9 mouse cellular contexts compared by ENCODE assay signal in the genomic region with DNA sequence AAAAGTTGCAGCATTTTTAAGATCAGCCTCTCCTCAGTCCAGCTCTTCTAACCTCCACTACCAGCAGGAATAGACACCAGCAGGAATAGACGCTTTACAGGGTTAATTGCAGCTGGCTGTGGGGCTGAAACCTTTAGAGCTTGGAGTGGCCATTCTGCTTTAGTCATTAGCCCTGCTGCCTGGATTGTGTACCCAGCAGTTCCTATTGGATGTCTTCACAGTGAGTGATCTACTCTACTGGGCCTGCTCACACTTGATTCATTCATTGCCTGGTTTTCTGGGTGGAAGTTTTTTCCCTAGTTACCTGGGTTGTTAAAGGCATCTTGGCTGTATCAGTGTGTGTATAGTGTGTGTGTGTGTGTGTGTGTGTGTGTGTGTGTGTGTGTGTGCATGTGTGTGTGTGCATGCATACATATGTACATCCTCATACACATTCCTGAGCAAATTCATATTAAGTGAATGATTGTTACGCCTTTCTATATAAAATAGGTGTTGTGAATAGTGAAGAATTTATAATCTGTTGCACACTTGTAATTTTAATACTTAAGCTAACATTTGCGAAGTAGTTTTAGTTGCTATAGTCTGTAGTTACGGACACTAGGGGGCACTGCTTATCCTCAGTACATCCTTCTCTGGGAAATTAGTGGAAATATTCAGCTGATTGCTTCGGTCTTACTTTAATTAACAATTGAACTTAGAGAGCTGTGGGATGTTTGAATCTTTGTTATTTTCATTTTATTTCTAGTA. TPM values are rescaled to one million over a fixed set of nuclear protein-coding genes. Genes with fewer than 3 reads are reported as not detected.
DNase-seq lines count a peak whose midpoint lies in the region; ATAC-seq and TF ChIP-seq lines count a peak whose summit lies in the region.
"Had no signal": no experiment of that assay in that cellular context is flagged by ENCODE, and none has a peak within 500 bp of the region (broad histone marks: within the 10 kb centered on the region; RNA-seq: fewer than 3 reads in every experiment).

No protein-coding gene starts in this region.

- no peak overlapping the region for H3K27ac ChIP-seq in liver, postnatal 0 days (ENCODE audit: low read depth)
- H3K27ac ChIP-seq in liver, embryonic 11.5 days (ENCODE audit: low read depth, low read length) = no peak overlapping the region
- H3K27ac ChIP-seq in embryonic facial prominence, embryonic 10.5 days (replicated peaks) = no peak overlapping the region
- no peak overlapping the region for H3K27ac ChIP-seq in lung, postnatal 0 days (ENCODE audit: low read length)
- H3K27ac ChIP-seq: embryonic facial prominence, embryonic 13.5 days; liver, embryonic 13.5 days had no signal

- ATAC-seq in liver, postnatal 0 days = no peak
- ATAC-seq in liver, embryonic 11.5 days (replicated peaks; ENCODE audit: low FRiP score) = no peak
- no peak for ATAC-seq in lung, postnatal 0 days

- no peaks in the 10 kb centered on the region for H3K27me3 ChIP-seq in liver, postnatal 0 days (ENCODE audit: insufficient read depth, low read length)
- no peaks in the 10 kb centered on the region for H3K27me3 ChIP-seq in liver, embryonic 11.5 days (replicated peaks; ENCODE audit: control insufficient read depth, insufficient read depth, low read length)
- H3K27me3 ChIP-seq in embryonic facial prominence, embryonic 10.5 days (replicated peaks; ENCODE audit: low read depth, poor library complexity, severe bottlenecking) = no peaks in the 10 kb centered on the region
- H3K27me3 ChIP-seq in lung, postnatal 0 days (replicated peaks; ENCODE audit: insufficient read depth, low read length) = no peaks in the 10 kb centered on the region
- H3K27me3 ChIP-seq: embryonic facial prominence, embryonic 13.5 days; liver, embryonic 13.5 days had no signal

- no peaks in the 10 kb centered on the region for H3K9me3 ChIP-seq in liver, postnatal 0 days (ENCODE audit: low read length)
- no peaks in the 10 kb centered on the region for H3K9me3 ChIP-seq in liver, embryonic 11.5 days (ENCODE audit: control insufficient read depth, low read length)
- H3K9me3 ChIP-seq in embryonic facial prominence, embryonic 10.5 days = no peaks in the 10 kb centered on the region
- H3K9me3 ChIP-seq in lung, postnatal 0 days (ENCODE audit: low read length) = no peaks in the 10 kb centered on the region
- H3K9me3 ChIP-seq: embryonic facial prominence, embryonic 13.5 days; liver, embryonic 13.5 days had no signal

- TF ChIP-seq EP300 in liver, postnatal 0 days (IDR thresholded peaks at IDR 0.05; ENCODE audit: low read depth) = no peak
- TF ChIP-seq EP300 in lung, postnatal 0 days (IDR thresholded peaks at IDR 0.05) = no peak

- H3K4me3 ChIP-seq in liver, postnatal 0 days (ENCODE audit: low read depth, low read length) = no peak overlapping the region
- H3K4me3 ChIP-seq in liver, embryonic 11.5 days (ENCODE audit: low read depth, low read length) = no peak overlapping the region
- no peak overlapping the region for H3K4me3 ChIP-seq in embryonic facial prominence, embryonic 10.5 days
- H3K4me3 ChIP-seq in lung, postnatal 0 days (ENCODE audit: low read depth, low read length) = no peak overlapping the region
- H3K4me3 ChIP-seq: embryonic facial prominence, embryonic 13.5 days; liver, embryonic 13.5 days had no signal

- no peak for DNase-seq in liver, postnatal 0 days
- no peak for DNase-seq in liver, embryonic 11.5 days (ENCODE audit: low spot score)
- peak; percentile 62 for DNase-seq in adipocyte (ENCODE audit: low spot score)
- peak; percentile 18 for DNase-seq in embryonic facial prominence, embryonic 10.5 days (ENCODE audit: low spot score)
- peak; percentile 6 to 21 for DNase-seq in kidney, adult 8-10 months
- peak; percentile 56 for DNase-seq in lung, postnatal 0 days (ENCODE audit: low spot score)
- DNase-seq in right cerebral cortex, postnatal 36 days (ENCODE audit: low spot score in 2 of 2) = peak; percentile 12 to 28
- DNase-seq: liver, embryonic 13.5 days had no signal

- H3K9ac ChIP-seq in liver, postnatal 0 days (replicated peaks) = no peak overlapping the region
- H3K9ac ChIP-seq in liver, embryonic 11.5 days (ENCODE audit: low read depth, low read length) = no peak overlapping the region
- H3K9ac ChIP-seq in lung, postnatal 0 days (replicated peaks; ENCODE audit: low read depth) = no peak overlapping the region
- H3K9ac ChIP-seq: embryonic facial prominence, embryonic 13.5 days; liver, embryonic 13.5 days had no signal

- no peaks in the 10 kb centered on the region for H3K36me3 ChIP-seq in liver, postnatal 0 days (replicated peaks; ENCODE audit: insufficient read depth, low read length)
- H3K36me3 ChIP-seq in liver, embryonic 11.5 days (ENCODE audit: control insufficient read depth, insufficient read depth, low read length) = no peaks in the 10 kb centered on the region
- no peaks in the 10 kb centered on the region for H3K36me3 ChIP-seq in embryonic facial prominence, embryonic 10.5 days (replicated peaks)
- H3K36me3 ChIP-seq in lung, postnatal 0 days (ENCODE audit: insufficient read depth, low read length) = no peaks in the 10 kb centered on the region
- H3K36me3 ChIP-seq: embryonic facial prominence, embryonic 13.5 days; liver, embryonic 13.5 days had no signal

- no peaks in the 10 kb centered on the region for H3K4me1 ChIP-seq in liver, postnatal 0 days (ENCODE audit: insufficient read depth)
- H3K4me1 ChIP-seq in liver, embryonic 11.5 days (replicated peaks; ENCODE audit: control insufficient read depth, insufficient read depth, low read length) = no peaks in the 10 kb centered on the region
- peaks cover 7% of the 10 kb centered on the region for H3K4me1 ChIP-seq in embryonic facial prominence, embryonic 10.5 days
- H3K4me1 ChIP-seq in lung, postnatal 0 days (ENCODE audit: insufficient read depth, low read depth, low read length) = no peaks in the 10 kb centered on the region
- H3K4me1 ChIP-seq: embryonic facial prominence, embryonic 13.5 days; liver, embryonic 13.5 days had no signal

- TF ChIP-seq CTCF in liver, postnatal 0 days (IDR thresholded peaks at IDR 0.05; ENCODE audit: low read depth) = peak; percentile 68
- peak; percentile 75 for TF ChIP-seq CTCF in lung, postnatal 0 days (IDR thresholded peaks at IDR 0.05)

- no peak overlapping the region for H3K4me2 ChIP-seq in liver, postnatal 0 days (ENCODE audit: low read depth, low read length)
- no peak overlapping the region for H3K4me2 ChIP-seq in liver, embryonic 11.5 days
- H3K4me2 ChIP-seq in lung, postnatal 0 days (replicated peaks; ENCODE audit: low read depth, low read length) = no peak overlapping the region
- H3K4me2 ChIP-seq: embryonic facial prominence, embryonic 13.5 days; liver, embryonic 13.5 days had no signal

- 39% methylated on average over 5 of the region's 5 CpGs for WGBS in liver, postnatal 0 days (ENCODE audit: insufficient replicate concordance)
- 34% methylated on average over 5 of the region's 5 CpGs for WGBS in liver, embryonic 11.5 days
- 28% methylated on average over 5 of the region's 5 CpGs for WGBS in embryonic facial prominence, embryonic 10.5 days
- WGBS in lung, postnatal 0 days = 26% methylated on average over 5 of the region's 5 CpGs

RNA-seq across cellular contexts. Expression of a gene that starts 42.4 kb away (rescaled TPM):
- 0.15 and 0.40 TPM in 2 replicates for polyA plus RNA-seq in liver, postnatal 0 days (2015; fragmentation: Nextera tagmentation; extraction: Ambion mirVana)
- polyA plus RNA-seq in liver, embryonic 11.5 days (2014; fragmentation: Nextera tagmentation; extraction: Ambion mirVana) = 0.73 and 2.2 TPM in 2 replicates
- polyA plus RNA-seq in embryonic facial prominence, embryonic 10.5 days (2016; fragmentation: Nextera tagmentation; extraction: Ambion mirVana) = 1.6 and 2.2 TPM in 2 replicates
- 0.57 and 0.66 TPM in 2 replicates for polyA plus RNA-seq in lung, postnatal 0 days (2015; fragmentation: Nextera tagmentation; extraction: Ambion mirVana)

Comparison
In these comparisons a context has a peak if more than half of its experiments do, and no peak if none do; other contexts are left out.
1. DNase-seq: peak in adipocyte (single experiment), embryonic facial prominence, embryonic 10.5 days (single experiment), kidney, adult 8-10 months (2 of 2), lung, postnatal 0 days (single experiment) and right cerebral cortex, postnatal 36 days (2 of 2); none in liver, postnatal 0 days (single experiment) and liver, embryonic 11.5 days (single experiment).